Mouse (Mus musculus) lung, postnatal 0 days (tissue): ENCODE data around the gene Pdgfra. TPM values are rescaled to one million over a fixed set of nuclear protein-coding genes. Genes with fewer than 3 reads are reported as not detected.
A peak's percentile ranks its signal among the peaks of the same experiment; 100 is the strongest.

Experiments
- ATAC-seq: fragments of 200-750 bp; cut with Nextera tagmentation; 2 replicates; pipeline ENCODE4 v1.8.0; 2017; ENCODE audit warnings: moderate library complexity
- DNase-seq: peaks from one replicate; pipeline ENCODE4 v3.0.0-alpha.2; 2016; ENCODE audit warnings: low spot score
- H3K27ac ChIP-seq: fragments of 300-500 bp; sonication (generic); 2 replicates; pipeline ENCODE4 v1.5.1; 2014; ENCODE audit warnings: antibody characterized with exemption, mild to moderate bottlenecking, low read length, mixed read lengths
- H3K27me3 ChIP-seq: fragments of 300-500 bp; sonication (generic); replicated peaks from 2 replicates; pipeline ENCODE4 v1.6.1; 2014; ENCODE audit warnings: low read length, mixed read lengths; ENCODE audit not compliant: insufficient read depth
- H3K36me3 ChIP-seq: fragments of 300-500 bp; sonication (generic); 2 replicates; pipeline ENCODE4 v1.6.1; 2014; ENCODE audit warnings: low read length, mixed read lengths; ENCODE audit not compliant: insufficient read depth
- H3K4me1 ChIP-seq: fragments of 300-500 bp; sonication (generic); 2 replicates; pipeline ENCODE4 v1.6.1; 2014; ENCODE audit warnings: antibody characterized with exemption, low read depth, low read length, mixed read lengths; ENCODE audit not compliant: insufficient read depth
- H3K4me2 ChIP-seq: fragments of 300-500 bp; sonication (generic); replicated peaks from 2 replicates; pipeline ENCODE4 v1.6.1; 2014; ENCODE audit warnings: low read depth, mild to moderate bottlenecking, low read length, moderate library complexity, mixed read lengths
- H3K4me3 ChIP-seq: fragments of 300-500 bp; sonication (generic); 2 replicates; pipeline ENCODE4 v1.5.1; 2014; ENCODE audit warnings: low read depth, low read length
- H3K9ac ChIP-seq: fragments of 300-500 bp; sonication (generic); replicated peaks from 2 replicates; pipeline ENCODE4 v1.6.1; 2014; ENCODE audit warnings: low read depth, mild to moderate bottlenecking
- H3K9me3 ChIP-seq: fragments of 300-500 bp; sonication (generic); 2 replicates; pipeline ENCODE4 v1.6.1; 2016; ENCODE audit warnings: low read length, mixed read lengths
- CTCF ChIP-seq: IDR thresholded peaks from 2 replicates; pipeline ENCODE4 v1.5.1; 2016; ENCODE audit warnings: antibody characterized with exemption, mild to moderate bottlenecking
- EP300 ChIP-seq: IDR thresholded peaks from 2 replicates; pipeline ENCODE4 v1.6.1; 2016; ENCODE audit warnings: antibody characterized with exemption, mild to moderate bottlenecking, control low read depth
- WGBS: fragments of 180-500 bp; shearing (Covaris S2); extraction: QIAGEN DNeasy Blood & Tissue Kit; methylation state at CpG from one replicate; pipeline ENCODE4 v1.1.7; 2014; 5-methylcytosine and 5-hydroxymethylcytosine counted together
- polyA plus RNA-seq: library from polyadenylated mRNA; unstranded; fragments of >200 nt; fragmentation: Nextera tagmentation; extraction: Ambion mirVana; gene quantifications from 2 replicates; pipeline ENCODE4 v1.2.1, GENCODE M21; 2015

Gene Pdgfra
- polyA plus RNA-seq, 1 experiment from 2014 or later, result 14.2 TPM

GRCm38 (mm10) chr5:75207905-75208304, 55.8 kb downstream of the Pdgfra start:
- Histone ChIP-seq H3K27ac (no peak overlapping the region), H3K9me3 (no peaks in the 10 kb centered on the region), H3K9ac (no peak overlapping the region), H3K36me3 (no peaks in the 10 kb centered on the region), H3K4me3 (no peak overlapping the region), H3K27me3 (no peaks in the 10 kb centered on the region), H3K4me2 (no peak overlapping the region), H3K4me1 (no peaks in the 10 kb centered on the region)
- peak; percentile 15 for DNase-seq
- no peak for TF ChIP-seq CTCF
- TF ChIP-seq EP300, result no peak
- ATAC-seq, result no peak
- 73% methylated on average over 3 of the region's 3 CpGs for WGBS

GRCm38 (mm10) chr5:75209966-75210365, 57.9 kb downstream of the Pdgfra start:
- Histone ChIP-seq H3K4me1 (no peaks in the 10 kb centered on the region), H3K9ac (no peak overlapping the region), H3K4me2 (no peak overlapping the region), H3K27ac (no peak overlapping the region), H3K27me3 (no peaks in the 10 kb centered on the region), H3K9me3 (no peaks in the 10 kb centered on the region), H3K36me3 (no peaks in the 10 kb centered on the region), H3K4me3 (no peak overlapping the region)
- 3% methylated on average over 1 of the region's 1 CpGs for WGBS
- peak; percentile 89 for DNase-seq
- ATAC-seq, result peak; percentile 90
- peak; percentile 92 for TF ChIP-seq EP300
- peak; percentile 82 for TF ChIP-seq CTCF

GRCm38 (mm10) chr5:75214520-75214919, 62.4 kb downstream of the Pdgfra start:
- H3K9me3 ChIP-seq, result no peaks in the 10 kb centered on the region
- no peak for ATAC-seq

GRCm38 (mm10) chr5:75214929-75215328, 62.8 kb downstream of the Pdgfra start:
- DNase-seq (no peak), ATAC-seq (no peak)
- Histone ChIP-seq H3K36me3 (no peaks in the 10 kb centered on the region), H3K9me3 (no peaks in the 10 kb centered on the region), H3K27ac (no peak overlapping the region), H3K4me2 (no peak overlapping the region), H3K27me3 (no peaks in the 10 kb centered on the region), H3K4me3 (no peak overlapping the region), H3K9ac (no peak overlapping the region), H3K4me1 (no peaks in the 10 kb centered on the region)
- WGBS, result 72% methylated on average over 7 of the region's 7 CpGs
- TF ChIP-seq CTCF (no peak), EP300 (no peak)

More at GRCm38 (mm10) chr5:75214520-75214919, 62.4 kb downstream of the Pdgfra start:
- WGBS, result 44% methylated on average over 6 of the region's 6 CpGs
- Histone ChIP-seq H3K36me3 (no peaks in the 10 kb centered on the region), H3K9ac (no peak overlapping the region), H3K4me2 (no peak overlapping the region), H3K4me3 (no peak overlapping the region), H3K27me3 (no peaks in the 10 kb centered on the region), H3K27ac (no peak overlapping the region), H3K4me1 (no peaks in the 10 kb centered on the region)
- DNase-seq, result no peak
- TF ChIP-seq EP300 (no peak), CTCF (peak; percentile 63)

- ATAC-seq (no peak), DNase-seq (no peak)
- 70% methylated on average over 7 of the region's 7 CpGs for whole genome bisulfite sequencing
- Histone ChIP-seq H3K4me1 (no peaks in the 10 kb centered on the region), H3K36me3 (no peaks in the 10 kb centered on the region), H3K27me3 (no peaks in the 10 kb centered on the region), H3K4me2 (no peak overlapping the region), H3K9ac (no peak overlapping the region), H3K27ac (no peak overlapping the region), H3K9me3 (no peaks in the 10 kb centered on the region), H3K4me3 (no peak overlapping the region)
- no peak for TF ChIP-seq EP300
- TF ChIP-seq CTCF, result no peak
Observed at GRCm38 (mm10) chr5:75215678-75216256, 63.7 kb downstream of the Pdgfra start.

- Histone ChIP-seq H3K4me3 (no peak overlapping the region), H3K9ac (no peak overlapping the region), H3K27ac (no peak overlapping the region), H3K36me3 (no peaks in the 10 kb centered on the region), H3K4me1 (no peaks in the 10 kb centered on the region), H3K4me2 (no peak overlapping the region), H3K27me3 (no peaks in the 10 kb centered on the region), H3K9me3 (no peaks in the 10 kb centered on the region)
- DNase-seq, result no peak
- TF ChIP-seq CTCF, result no peak
- TF ChIP-seq EP300, result no peak
- no peak for ATAC-seq
- WGBS, result 65% methylated on average over 10 of the region's 10 CpGs
Observed at GRCm38 (mm10) chr5:75221610-75222009, 69.5 kb downstream of the Pdgfra start.
